Mouse (Mus musculus) E14TG2a.4 (cell line): Measurements from ENCODE around the gene Rhox7b.

Experiments
- CTCF ChIP-seq: conservative IDR thresholded peaks from 2 replicates; pipeline ENCODE4 v1.5.1; 2014; ENCODE audit warnings: low read length
- POU5F1 ChIP-seq: IDR thresholded peaks from 2 replicates; pipeline ENCODE4 v1.6.1; 2014; ENCODE audit warnings: low read length, borderline replicate concordance

DNA sequence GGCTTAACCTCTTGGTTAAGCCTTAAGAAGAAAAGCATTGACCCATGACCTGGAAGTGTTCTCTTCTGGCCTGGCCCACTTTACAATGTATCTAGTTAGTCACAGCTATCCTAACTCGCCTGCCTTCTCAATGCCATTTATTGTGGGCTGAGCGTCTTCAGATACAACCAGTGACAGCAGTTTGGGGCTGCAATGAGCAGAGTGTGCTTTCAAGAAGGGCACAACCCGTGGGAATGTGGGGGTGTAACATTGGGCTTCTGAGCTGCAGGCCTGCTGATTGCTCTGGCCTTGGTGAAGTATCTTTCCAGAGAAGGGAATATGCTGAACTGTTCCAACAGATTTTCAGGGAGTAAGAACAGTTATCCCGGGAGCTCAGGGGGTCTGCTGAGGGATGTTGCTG lies 18.2 kb downstream of the Rhox7b start, which contains the start of gene Rhox8:
- TF ChIP-seq CTCF (no peak), POU5F1 (no peak)
